Mouse (Mus musculus) mature B cell (primary cell): ENCODE measurements around the gene Gpr37.

Experiments
- in situ Hi-C: fragments of 300-500 bp; cut with MboI; formaldehyde crosslinking; loops from 2 replicates; pipeline ENCODE4 v1.14.3; 2019

The Gpr37 gene

GRCm38 (mm10) chr6:25690629-25691028 is at the start of gene Gpr37:
Gene Gpr37 (minus strand): TSS chr6:25690729.
- in situ Hi-C loops: no loop called here

DNA sequence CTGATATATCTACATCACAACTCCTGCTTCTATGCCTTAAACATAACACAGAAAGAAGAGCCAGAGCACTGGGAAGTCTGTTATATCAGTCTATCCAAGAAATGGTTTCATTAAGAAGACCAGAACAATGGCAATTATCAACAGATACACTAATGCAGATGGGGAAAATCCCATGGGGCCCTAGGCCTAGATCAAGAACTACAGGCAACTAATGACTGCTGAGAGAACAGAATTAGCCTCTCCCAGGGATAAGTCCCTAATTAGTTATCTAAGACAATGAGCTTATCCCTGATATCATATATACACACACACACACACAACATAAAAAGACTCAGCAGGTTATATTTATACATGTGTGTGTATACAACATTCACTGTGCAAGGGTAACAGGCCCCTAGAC is 46.0 kb upstream of the Gpr37 start:
- in situ Hi-C loops: no loop called here

- in situ Hi-C loops: no loop called here
Observed at GRCm38 (mm10) chr6:25726560-25726959, 36.0 kb upstream of the Gpr37 start.

DNA sequence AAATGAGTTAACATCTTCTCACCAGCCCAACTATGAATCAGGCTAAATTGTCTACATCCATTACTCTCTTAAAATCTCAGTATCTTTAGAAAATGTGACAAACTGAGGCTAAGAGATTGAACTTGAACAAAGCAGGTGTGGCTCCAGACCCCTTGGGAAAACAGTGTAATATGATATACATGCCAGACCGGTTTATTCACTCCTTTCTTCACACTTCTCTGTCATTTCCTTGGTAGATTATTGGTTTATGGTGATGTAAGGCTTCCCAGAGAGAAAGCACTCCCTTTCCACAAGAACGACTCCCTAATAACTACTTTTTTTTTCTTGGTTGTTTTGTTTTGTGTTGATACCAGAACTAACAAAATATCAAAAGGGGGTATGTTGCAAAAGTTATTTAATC is 20.1 kb upstream of the Gpr37 start:
- in situ Hi-C loops: no loop called here

- in situ Hi-C loops: no loop called here
Observed at GRCm38 (mm10) chr6:25709250-25709895, 18.8 kb upstream of the Gpr37 start.

GRCm38 (mm10) chr6:25699956-25700355 is 9.4 kb upstream of the Gpr37 start:
- in situ Hi-C loops: no loop called here

DNA sequence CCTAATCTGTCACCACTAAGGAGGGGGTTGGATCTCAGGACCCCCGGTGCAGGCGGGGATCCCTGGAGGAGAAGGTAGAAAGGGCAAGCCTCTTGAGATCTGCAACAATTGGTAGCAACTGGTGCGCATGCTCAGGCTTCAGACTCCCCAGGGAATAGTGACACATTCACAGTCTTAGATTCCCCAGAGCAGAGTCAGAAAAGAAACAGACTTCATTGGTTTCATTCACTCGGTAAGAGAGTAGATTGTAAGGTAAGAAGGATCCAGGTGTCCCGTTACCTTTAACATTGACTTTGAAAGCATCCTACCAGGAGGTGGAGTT is 284 bp downstream of the Gpr37 start:
- in situ Hi-C loops: no loop called here

- in situ Hi-C loops: no loop called here
Observed at GRCm38 (mm10) chr6:25689520-25690283, 827 bp downstream of the Gpr37 start.

GRCm38 (mm10) chr6:25688927-25689519 is 1.5 kb downstream of the Gpr37 start:
- in situ Hi-C loops: no loop called here

GRCm38 (mm10) chr6:25686760-25687200 is 3.7 kb downstream of the Gpr37 start:
- in situ Hi-C loops: no loop called here

DNA sequence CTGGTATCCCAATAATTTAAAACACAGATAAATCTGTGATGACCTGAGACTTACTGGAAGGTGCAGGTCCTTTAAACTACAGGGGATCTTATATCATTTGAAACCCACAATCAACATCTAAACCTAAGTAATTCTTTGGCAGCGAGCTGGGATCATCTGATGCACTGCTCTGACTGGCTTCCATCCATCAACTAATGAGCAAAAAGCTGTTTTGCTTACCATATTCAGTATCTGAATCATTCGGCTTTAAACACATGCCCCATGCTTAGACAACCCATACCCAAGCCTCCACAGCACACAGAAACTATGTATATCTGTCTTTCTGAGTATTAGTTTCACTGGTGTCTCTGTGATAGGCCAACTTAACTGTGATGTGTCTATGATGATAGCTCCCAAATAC is 6.1 kb downstream of the Gpr37 start:
- in situ Hi-C loops: no loop called here

GRCm38 (mm10) chr6:25675111-25675510 is 15.4 kb downstream of the Gpr37 start:
- in situ Hi-C loops: no loop called here

- in situ Hi-C loops: no loop called here
Observed at GRCm38 (mm10) chr6:25673801-25674200, 16.7 kb downstream of the Gpr37 start.

DNA sequence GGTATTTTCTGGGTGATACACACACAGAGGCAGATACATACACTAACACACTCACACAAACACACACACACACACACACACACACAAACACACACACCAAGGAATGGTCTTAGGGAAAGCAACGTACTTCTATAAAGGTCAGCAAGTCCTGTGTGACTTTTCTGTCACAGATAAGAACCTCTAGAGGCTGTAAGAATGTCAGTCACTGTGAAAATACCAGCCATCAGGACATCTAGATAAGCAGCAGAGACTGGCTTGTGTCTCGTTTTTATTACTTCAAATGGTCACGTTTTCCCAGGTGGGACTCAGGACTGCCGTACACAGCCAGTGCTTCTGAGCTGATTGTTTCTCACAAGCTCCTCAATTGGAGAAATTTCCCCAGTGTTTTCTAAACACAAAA is 20.4 kb downstream of the Gpr37 start:
- in situ Hi-C loops: no loop called here

- in situ Hi-C loops: no loop called here
Observed at GRCm38 (mm10) chr6:25663942-25664341, 26.6 kb downstream of the Gpr37 start.

- in situ Hi-C loops: no loop called here
Observed at GRCm38 (mm10) chr6:25659924-25660675, 30.4 kb downstream of the Gpr37 start.
